Mouse (Mus musculus) MEL (cell line): ENCODE data around the gene Olfr1328.

Experiments used
- BHLHE40 ChIP-seq: IDR thresholded peaks from 2 replicates; pipeline ENCODE4 v1.6.1; 2012; ENCODE audit warnings: low read depth, mild to moderate bottlenecking, inconsistent platforms, low read length, improper control_type of control experiment, borderline replicate concordance
- CTCF ChIP-seq, 3 experiments: IDR thresholded peaks in 2 of 3; conservative IDR thresholded peaks in 1 of 3; 2 replicates each; pipeline ENCODE4 v1.5.1; 2011 to 2012; ENCODE audit warnings: low read length in 3 of 3, low read depth in 2 of 3, mild to moderate bottlenecking in 2 of 3, improper control_type of control experiment in 1 of 3, inconsistent platforms in 1 of 3, mixed read lengths in 1 of 3, moderate library complexity in 1 of 3; ENCODE audit not compliant: control insufficient read depth in 1 of 3, insufficient read depth in 1 of 3, poor library complexity in 1 of 3, severe bottlenecking in 1 of 3
- ELF1 ChIP-seq: IDR thresholded peaks from 2 replicates; pipeline ENCODE4 v1.6.1; 2014; ENCODE audit warnings: low read depth, mild to moderate bottlenecking, inconsistent platforms, low read length, improper control_type of control experiment, moderate library complexity
- ETS1 ChIP-seq: IDR thresholded peaks from 2 replicates; pipeline ENCODE4 v1.6.1; 2012; ENCODE audit warnings: low read depth, mild to moderate bottlenecking, inconsistent platforms, low read length, improper control_type of control experiment, moderate library complexity
- GATA1 ChIP-seq: IDR thresholded peaks from 2 replicates; pipeline ENCODE4 v1.6.1; 2011; ENCODE audit warnings: low read depth, low read length, improper control_type of control experiment
- MAX ChIP-seq: IDR thresholded peaks from 2 replicates; pipeline ENCODE4 v1.6.1; 2011; ENCODE audit warnings: low read length, improper control_type of control experiment
- MYB ChIP-seq: IDR thresholded peaks from 2 replicates; pipeline ENCODE4 v1.6.1; 2011; ENCODE audit warnings: mild to moderate bottlenecking, low read depth, low read length, improper control_type of control experiment
- POLR2A ChIP-seq, 2 experiments: IDR thresholded peaks; 2 replicates each; pipeline ENCODE4 v1.6.1; 2011 to 2012; ENCODE audit warnings: low read length in 2 of 2, mild to moderate bottlenecking in 2 of 2, control low read depth in 1 of 2, improper control_type of control experiment in 1 of 2, low read depth in 1 of 2, moderate library complexity in 1 of 2; ENCODE audit not compliant: control insufficient read depth in 1 of 2, insufficient read depth in 1 of 2, poor library complexity in 1 of 2
- POLR2AphosphoS5 ChIP-seq: IDR thresholded peaks from 2 replicates; pipeline ENCODE4 v1.6.1; 2012; ENCODE audit warnings: low read depth, borderline replicate concordance, mild to moderate bottlenecking, inconsistent platforms, low read length, moderate library complexity, mixed read lengths
- TAL1 ChIP-seq: IDR thresholded peaks from 2 replicates; pipeline ENCODE4 v1.6.1; 2012; ENCODE audit warnings: mild to moderate bottlenecking, inconsistent platforms, low read length, moderate library complexity, mixed read lengths

GRCm38 (mm10) chr4:118938512-118938911 is at the start of gene Olfr1328:
- no peak for TF ChIP-seq CTCF (IDR thresholded peaks at IDR 0.05 in 2 of 3, conservative IDR thresholded peaks at IDR 0.05 in 1 of 3; ENCODE audit: control insufficient read depth in 1 of 3, insufficient read depth in 1 of 3, low read depth in 2 of 3, low read length in 3 of 3, poor library complexity in 1 of 3, severe bottlenecking in 1 of 3)
- no peak for TF ChIP-seq ELF1
- no peak for TF ChIP-seq ETS1
- TF ChIP-seq GATA1: no peak
- TF ChIP-seq POLR2AphosphoS5: no peak
- no peak for TF ChIP-seq MAX
- TF ChIP-seq BHLHE40: no peak
- TF ChIP-seq TAL1: no peak
- TF ChIP-seq POLR2A (IDR thresholded peaks at IDR 0.05; ENCODE audit: control insufficient read depth in 1 of 2, insufficient read depth in 1 of 2, low read depth in 1 of 2, low read length in 2 of 2, poor library complexity in 1 of 2): no peak
- TF ChIP-seq MYB: no peak
